Mouse (Mus musculus) thymus, postnatal 36 days (tissue): ENCODE measurements at regions not wholly inside any gene's neighbourhood (a gene's known extent, or its start where the extent isn't known, plus 50 kb on each side); places are given as distances from the start of the nearest gene placed in this dataset.
A peak's percentile ranks its signal among the peaks of the same experiment; 100 is the strongest.

Experiments used
- DNase-seq, 2 experiments: peaks; one replicate each; pipeline ENCODE4 v3.0.0; 2022; ENCODE audit warnings: mixed read lengths in 2 of 2

GRCm38 (mm10) chr16:95886131-95886530, 104.6 kb downstream of the Psmg1 start:
- DNase-seq = peak; percentile 30 to 49

DNA sequence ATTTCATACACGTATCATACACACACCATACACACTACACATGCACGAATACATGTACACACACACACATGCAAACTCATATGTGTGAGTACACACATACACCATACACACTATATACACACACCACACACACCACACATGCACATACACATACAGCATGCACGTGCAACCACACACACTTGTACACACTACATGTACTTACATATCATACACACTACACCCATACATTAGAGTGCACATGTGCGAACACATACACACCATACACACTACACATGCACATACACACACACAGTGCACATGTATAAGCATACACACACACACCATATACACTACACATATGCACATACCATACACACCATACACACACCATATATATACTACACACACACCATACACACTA, 117.5 kb downstream of the Psmg1 start:
- DNase-seq = peak; percentile 1

GRCm38 (mm10) chr16:95872436-95872835, 118.3 kb downstream of the Psmg1 start:
- peak; percentile 12 to 20 for DNase-seq

GRCm38 (mm10) chr16:95870291-95870690, 120.5 kb downstream of the Psmg1 start:
- DNase-seq = peak; percentile 76 to 90

DNA sequence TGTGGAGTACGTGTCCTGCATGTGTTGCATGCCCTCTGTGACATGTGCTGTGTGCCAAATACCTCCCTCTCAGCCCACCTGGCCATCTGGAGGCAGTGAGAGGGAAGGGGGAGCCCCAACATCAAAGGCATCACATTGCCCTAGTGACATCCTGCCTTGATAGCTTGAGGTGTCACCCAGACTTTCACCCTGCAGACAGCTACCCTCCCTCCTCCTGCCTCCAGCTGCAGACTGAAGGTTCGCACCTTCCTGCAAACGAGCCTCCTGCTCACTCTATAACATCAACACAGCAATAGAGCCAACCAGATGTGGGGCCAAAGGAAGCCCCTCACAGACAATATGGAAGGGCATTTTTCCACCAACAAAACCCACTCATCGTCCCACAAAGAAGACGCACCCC, 121.3 kb downstream of the Psmg1 start:
- DNase-seq = peak; percentile 80 to 93

DNA sequence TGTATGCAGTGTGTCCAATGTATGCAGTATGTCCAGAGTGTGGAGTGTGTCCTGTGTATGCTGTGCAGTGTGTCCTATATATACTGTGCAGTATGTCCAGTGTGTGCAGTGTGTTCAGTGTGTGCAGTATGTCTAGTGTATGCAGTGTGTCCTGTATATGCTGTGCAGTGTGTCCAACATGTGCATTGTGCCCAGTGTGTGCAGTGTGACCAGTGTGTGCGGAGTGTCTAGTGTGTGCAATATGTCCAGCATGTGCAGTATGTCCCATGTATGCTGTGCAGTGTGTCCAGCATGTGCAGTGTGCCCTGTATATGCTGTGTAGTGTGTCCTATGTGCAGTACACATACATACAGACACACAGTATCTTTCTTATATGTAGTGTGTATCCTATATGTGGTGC, 121.9 kb downstream of the Psmg1 start:
- DNase-seq = peak in 1 of 2 experiments; percentile 29

- DNase-seq = peak in 1 of 2 experiments; percentile 40
Observed at GRCm38 (mm10) chr16:95867516-95867915, 123.2 kb downstream of the Psmg1 start.

GRCm38 (mm10) chr16:95866866-95867420, 123.8 kb downstream of the Psmg1 start:
- peak; percentile 62 to 77 for DNase-seq

- DNase-seq = peak in 1 of 2 experiments; percentile 55
Observed at GRCm38 (mm10) chr16:95865603-95866002, 125.2 kb downstream of the Psmg1 start.

GRCm38 (mm10) chr16:95864646-95865045, 126.1 kb downstream of the Psmg1 start:
- DNase-seq = no peak

- no peak for DNase-seq
Observed at GRCm38 (mm10) chr16:95864106-95864505, 126.7 kb downstream of the Psmg1 start.

GRCm38 (mm10) chr16:95863565-95863964, 127.2 kb downstream of the Psmg1 start:
- no peak for DNase-seq

DNA sequence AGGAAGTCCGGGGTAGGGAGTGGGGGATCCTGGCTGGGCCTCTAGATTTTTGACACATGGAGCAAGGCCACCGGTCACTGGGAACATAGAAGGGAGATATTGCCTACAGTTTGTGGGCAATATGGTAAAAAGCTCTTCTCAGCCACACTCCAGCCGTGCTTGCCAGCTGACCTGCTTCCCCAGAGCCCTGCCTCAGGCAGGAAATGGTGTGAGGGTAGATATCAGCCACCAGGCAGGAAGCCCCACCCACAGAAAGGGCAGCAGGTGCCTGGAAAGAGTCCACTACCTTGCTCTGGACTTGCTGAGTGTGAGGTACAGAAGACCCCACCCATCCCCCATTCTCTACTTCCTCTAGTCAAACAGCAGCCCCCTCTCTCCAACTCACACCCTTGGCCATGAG, 128.1 kb downstream of the Psmg1 start:
- DNase-seq = peak; percentile 59 to 78

GRCm38 (mm10) chr16:95861231-95861690, 129.5 kb downstream of the Psmg1 start:
- peak in 1 of 2 experiments; percentile 28 for DNase-seq

DNA sequence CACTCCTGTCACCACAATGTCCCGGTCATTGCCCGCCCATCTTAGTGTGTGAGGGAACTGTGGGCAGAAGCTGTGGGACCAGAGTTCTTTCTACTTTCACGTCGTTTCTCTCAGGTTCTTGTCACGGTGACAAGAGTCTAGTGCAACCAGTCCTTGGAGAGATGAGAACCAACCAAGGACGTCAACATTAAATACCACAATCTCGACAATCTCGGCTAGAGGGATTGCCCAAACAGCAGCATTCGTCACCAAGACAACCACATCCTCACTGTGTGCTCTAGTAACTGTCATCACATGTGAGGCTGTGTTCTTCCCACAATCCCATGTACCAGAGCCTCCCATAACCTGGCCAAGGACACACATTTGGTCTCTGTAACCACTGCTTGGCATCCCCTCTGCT, 129.9 kb downstream of the Psmg1 start:
- DNase-seq = no peak

DNA sequence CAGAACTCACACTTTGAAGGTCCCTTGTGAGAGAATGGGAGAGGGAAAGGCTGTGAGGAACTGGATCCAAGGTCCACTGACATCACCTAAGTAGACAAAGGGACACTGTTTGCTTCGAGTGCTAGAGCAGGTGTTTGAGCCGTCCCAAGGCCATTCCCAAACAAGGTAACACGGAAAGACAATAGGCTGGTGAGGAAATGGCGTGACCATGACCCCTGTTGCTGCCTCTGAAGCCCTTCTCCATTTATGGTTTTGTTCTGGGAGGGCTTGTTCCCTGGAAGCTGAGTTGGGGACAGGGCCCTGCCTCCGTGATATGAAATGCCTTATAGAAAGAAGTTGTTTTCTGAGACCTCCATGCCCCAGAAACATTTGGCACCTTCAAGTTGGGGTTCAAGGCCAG, 130.6 kb downstream of the Psmg1 start:
- no peak for DNase-seq

GRCm38 (mm10) chr16:95857403-95857802, 133.4 kb downstream of the Psmg1 start:
- DNase-seq = no peak

- peak in 1 of 2 experiments; percentile 74 for DNase-seq
Observed at GRCm38 (mm10) chr16:95855230-95855629, 135.5 kb downstream of the Psmg1 start.

GRCm38 (mm10) chr16:95851907-95852306, 138.9 kb downstream of the Psmg1 start:
- DNase-seq = no peak

GRCm38 (mm10) chr16:95848555-95849082, 142.1 kb downstream of the Psmg1 start:
- no peak for DNase-seq

GRCm38 (mm10) chr16:95847765-95848483, 142.8 kb downstream of the Psmg1 start:
- DNase-seq = no peak

- no peak for DNase-seq
Observed at GRCm38 (mm10) chr16:95845323-95845860, 143.5 kb downstream of the Ets2 start.

- no peak for DNase-seq
Observed at GRCm38 (mm10) chr16:95844691-95845090, 142.8 kb downstream of the Ets2 start.

DNA sequence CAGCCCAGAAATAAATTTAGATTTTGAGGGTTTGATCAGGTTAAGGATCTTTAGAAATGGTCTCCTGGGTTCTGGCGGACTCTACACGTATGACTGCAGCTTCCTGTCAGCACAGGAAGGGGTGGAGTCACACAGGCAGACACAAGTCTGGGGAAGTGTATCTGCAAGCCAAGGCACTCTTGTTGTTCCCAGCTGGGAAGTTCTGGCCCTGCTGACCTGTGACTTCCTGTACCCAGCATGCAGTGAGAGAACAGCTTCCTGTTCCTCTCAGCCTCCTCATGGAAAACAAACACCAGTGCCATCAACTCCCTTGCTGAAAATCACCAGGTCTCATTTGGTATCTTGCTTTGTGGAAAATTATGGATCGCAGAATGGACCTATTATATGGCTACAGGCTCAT, 140.9 kb downstream of the Ets2 start:
- no peak for DNase-seq
